Mouse (Mus musculus) thymus, adult 2 months (tissue): ENCODE data around the gene Wnt11. TPM values are rescaled to one million over a fixed set of nuclear protein-coding genes. Genes with fewer than 3 reads are reported as not detected.

ENCODE experiments used
- DNase-seq: peaks from one replicate; pipeline ENCODE4 v3.0.0; 2021
- H3K27ac ChIP-seq: fragments of 200-500 bp; 2 replicates; pipeline ENCODE4 v1.5.1; 2012; ENCODE audit warnings: low read length, control low read depth; ENCODE audit not compliant: control insufficient read depth, insufficient read depth
- H3K27me3 ChIP-seq: fragments of 200-500 bp; 2 replicates; pipeline ENCODE4 v1.6.1; 2012; ENCODE audit warnings: mild to moderate bottlenecking, low read length, moderate library complexity, mixed read lengths; ENCODE audit not compliant: control insufficient read depth, insufficient read depth
- H3K36me3 ChIP-seq: fragments of 200-500 bp; 2 replicates; pipeline ENCODE4 v1.6.1; 2012; ENCODE audit warnings: mild to moderate bottlenecking, low read length, moderate library complexity; ENCODE audit not compliant: control insufficient read depth, insufficient read depth
- H3K4me1 ChIP-seq: fragments of 200-500 bp; replicated peaks from 2 replicates; pipeline ENCODE4 v1.6.1; 2012; ENCODE audit warnings: low read length; ENCODE audit not compliant: control insufficient read depth, insufficient read depth
- H3K4me3 ChIP-seq: fragments of 200-500 bp; 2 replicates; pipeline ENCODE4 v1.5.1; 2012; ENCODE audit warnings: mild to moderate bottlenecking, low read length, control low read depth, moderate library complexity; ENCODE audit not compliant: control insufficient read depth, insufficient read depth
- CTCF ChIP-seq: fragments of 200-500 bp; IDR thresholded peaks from 2 replicates; pipeline ENCODE4 v1.5.1; 2012; ENCODE audit warnings: mild to moderate bottlenecking, control low read depth, low read length, moderate library complexity, borderline replicate concordance; ENCODE audit not compliant: control insufficient read depth, poor library complexity, insufficient read depth; ENCODE audit errors: extremely low read depth
- POLR2A ChIP-seq: fragments of 200-500 bp; IDR thresholded peaks from 2 replicates; pipeline ENCODE4 v1.6.1; 2012; ENCODE audit warnings: mild to moderate bottlenecking, low read length, control low read depth, moderate library complexity; ENCODE audit not compliant: control insufficient read depth, poor library complexity, insufficient read depth; ENCODE audit errors: extremely low read depth
- WGBS: fragments of 180-500 bp; shearing (Covaris S2); methylation state at CpG from one replicate; pipeline ENCODE4 v1.1.7; 2018; 5-methylcytosine and 5-hydroxymethylcytosine counted together
- polyA plus RNA-seq: library from polyadenylated mRNA; depleted of rRNA; stranded (reverse); fragments of >200 nt; gene quantifications from 2 replicates; pipeline ENCODE4 v1.2.3, GENCODE M21; 2012

Gene Wnt11
- polyA plus RNA-seq, 1 experiment: 9.2 TPM

DNA sequence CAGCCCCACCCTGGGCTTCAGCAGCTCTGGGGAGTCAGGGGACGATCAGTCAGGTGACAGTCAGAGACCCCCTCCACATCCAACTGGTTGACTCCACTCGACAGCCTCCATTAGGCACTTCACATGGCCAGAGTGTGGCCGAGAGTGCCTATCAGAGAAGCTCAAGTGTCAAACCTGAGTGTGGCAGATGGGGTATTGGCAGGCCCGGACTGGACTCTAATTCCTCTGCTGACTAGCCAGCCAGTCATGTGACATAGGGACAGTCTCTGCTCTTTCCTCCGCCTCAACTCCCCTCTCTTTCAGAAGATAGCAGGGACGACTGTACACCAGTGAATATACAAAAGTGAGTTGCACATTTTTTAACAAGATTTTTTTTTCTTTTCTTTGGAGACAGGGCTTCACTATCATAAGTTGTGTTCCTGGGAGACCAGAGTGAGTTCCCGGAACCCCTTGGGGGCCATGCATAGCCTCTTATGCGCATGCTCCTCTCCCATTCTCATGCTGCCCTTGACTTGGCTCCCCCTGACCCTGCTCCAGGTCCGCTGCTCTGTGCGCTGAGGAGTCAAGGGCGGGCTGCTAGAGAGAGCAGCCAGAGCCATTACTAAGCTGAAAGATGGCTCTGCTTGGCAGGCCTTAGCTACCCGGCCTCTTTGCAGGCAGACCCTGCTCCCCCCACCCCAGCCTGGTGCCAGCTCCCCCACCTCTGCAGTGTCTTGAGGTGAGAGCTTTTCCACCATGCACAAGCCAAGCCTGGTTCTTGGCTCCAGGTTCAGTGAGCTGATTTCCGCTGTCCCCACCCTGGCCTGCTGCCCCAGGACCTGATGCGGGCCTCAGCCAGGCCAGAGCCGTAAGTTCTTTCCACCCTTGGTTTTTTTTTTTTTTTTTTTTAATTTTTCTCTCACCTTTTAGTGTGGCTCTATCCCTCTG is 10.8 kb upstream of the Wnt11 start:
- no peaks in the 10 kb centered on the region for H3K36me3 ChIP-seq
- H3K4me1 ChIP-seq: no peaks in the 10 kb centered on the region
- no peaks in the 10 kb centered on the region for H3K27me3 ChIP-seq
- DNase-seq: no peak
- H3K27ac ChIP-seq: no peak overlapping the region
- TF ChIP-seq POLR2A: no peak
- 95% methylated on average over 15 of the region's 15 CpGs for WGBS
- no peak overlapping the region for H3K4me3 ChIP-seq

DNA sequence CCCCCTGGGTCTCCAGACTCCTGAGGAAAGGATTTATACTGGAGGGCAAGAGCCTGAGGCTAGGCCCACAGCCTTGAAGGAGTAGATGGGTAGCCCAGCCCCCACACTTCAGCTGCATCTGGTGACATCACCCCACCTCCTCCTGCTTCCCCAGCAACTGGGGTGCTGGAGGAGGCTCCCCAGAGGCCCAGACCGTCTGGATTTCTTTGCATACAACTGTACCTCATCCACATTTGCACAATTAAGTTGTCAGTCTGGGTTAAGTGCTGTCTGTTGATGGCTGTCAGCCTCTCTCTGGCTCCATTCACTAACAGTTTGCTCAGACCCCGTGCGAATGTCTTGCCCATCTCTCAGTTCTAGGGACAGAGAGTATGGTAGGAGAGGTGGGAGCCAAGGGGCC is 6.9 kb upstream of the Wnt11 start:
- H3K36me3 ChIP-seq: no peaks in the 10 kb centered on the region
- no peak overlapping the region for H3K4me3 ChIP-seq
- DNase-seq: no peak
- 82% methylated on average over 3 of the region's 3 CpGs for WGBS
- H3K4me1 ChIP-seq: no peaks in the 10 kb centered on the region
- no peak for TF ChIP-seq POLR2A
- no peak overlapping the region for H3K27ac ChIP-seq
- no peaks in the 10 kb centered on the region; the same call in 1 of the 2 replicates for H3K27me3 ChIP-seq

DNA sequence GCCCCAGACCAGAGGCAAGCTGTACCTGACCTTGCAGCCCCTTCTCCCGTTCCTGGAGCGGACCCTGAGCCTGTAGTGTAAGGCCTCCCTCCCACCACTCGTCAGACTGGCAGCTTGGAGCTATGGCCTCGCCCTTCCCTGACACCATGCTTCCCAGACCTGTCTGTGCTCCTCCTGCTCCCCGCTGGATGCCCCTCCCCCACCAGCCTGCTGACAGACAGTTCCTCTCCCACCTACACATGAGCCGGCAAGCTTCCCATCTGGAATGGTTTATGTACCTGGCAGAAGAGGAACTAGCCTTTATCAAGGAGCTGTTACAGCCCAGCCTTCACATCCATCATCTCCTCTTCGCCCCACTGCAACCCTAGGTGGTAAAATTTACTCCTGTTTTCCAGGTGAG is 6.0 kb upstream of the Wnt11 start:
- Histone ChIP-seq H3K36me3 (no peaks in the 10 kb centered on the region), H3K4me1 (no peaks in the 10 kb centered on the region), H3K27ac (no peak overlapping the region), H3K4me3 (no peak overlapping the region), H3K27me3 (peaks cover 3% of the 10 kb centered on the region; the same call in 1 of the 2 replicates)
- no peak for DNase-seq
- TF ChIP-seq CTCF: no peak
- TF ChIP-seq POLR2A: no peak
- 74% methylated on average over 7 of the region's 7 CpGs for WGBS

DNA sequence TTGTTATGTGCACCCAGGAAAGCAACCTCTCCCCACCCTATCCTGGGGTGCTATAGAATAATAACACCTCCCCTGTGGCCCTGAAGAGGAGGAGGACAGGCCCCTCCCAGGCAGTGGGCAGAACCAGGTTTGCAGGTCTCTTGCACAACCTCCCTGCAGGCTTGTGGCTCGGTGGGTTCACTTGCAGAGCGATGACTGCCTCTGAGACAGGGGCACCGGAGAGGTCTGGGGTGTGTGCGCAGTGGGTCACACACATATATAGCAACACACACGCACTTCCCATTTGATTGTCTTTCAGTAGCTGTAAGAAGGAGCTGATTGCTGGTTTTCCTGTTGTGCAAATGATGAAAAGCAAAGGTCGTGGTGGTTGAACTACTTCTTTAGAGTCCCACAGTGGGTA is 3.6 kb upstream of the Wnt11 start:
- no peak for TF ChIP-seq CTCF
- TF ChIP-seq POLR2A: no peak
- DNase-seq: no peak
- 50% methylated on average over 6 of the region's 6 CpGs for WGBS

DNA sequence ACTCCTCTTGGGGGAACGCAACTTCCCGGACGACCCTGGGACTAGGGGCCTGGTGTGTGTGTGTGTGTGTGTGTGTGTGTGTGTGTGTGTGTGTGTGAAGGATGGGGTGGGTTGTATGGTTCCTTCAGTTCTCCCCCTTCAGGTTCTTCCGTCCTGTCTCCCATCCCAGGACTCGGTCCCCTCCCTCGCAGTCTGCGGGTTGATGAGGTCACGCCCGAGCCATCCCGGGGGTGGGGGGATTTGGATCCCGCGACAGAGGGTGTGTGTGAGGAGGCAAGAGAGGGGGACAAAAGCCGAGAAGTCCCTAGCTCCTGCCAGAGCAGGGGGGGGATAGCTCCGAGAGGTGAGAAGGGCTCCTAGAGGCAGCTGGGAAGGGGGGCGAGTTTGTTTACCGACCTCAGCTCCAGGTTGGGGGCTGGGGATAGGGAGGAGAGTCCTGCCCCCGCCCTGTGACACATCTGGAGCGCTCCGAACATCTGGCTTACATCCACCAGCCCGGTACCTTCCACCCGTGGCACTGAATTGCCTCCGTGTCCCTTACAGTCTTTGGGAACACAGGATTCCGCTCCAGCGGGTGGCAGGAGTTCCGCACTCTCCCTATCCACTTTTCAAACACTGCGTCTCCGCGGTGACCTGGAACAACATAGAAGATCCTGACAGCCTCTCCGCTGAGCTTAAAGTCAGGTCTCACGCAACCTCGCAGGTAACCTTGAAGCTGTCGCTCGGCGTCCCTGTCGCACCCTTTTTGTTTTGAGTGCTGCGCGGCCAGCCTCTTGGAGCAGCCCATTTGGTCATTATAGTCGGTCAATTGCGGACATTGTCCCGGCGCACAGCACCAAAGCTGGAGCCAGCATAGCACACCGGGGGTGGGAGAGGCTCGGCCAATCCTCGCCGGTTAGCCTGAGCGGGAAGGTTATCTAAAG is 868 bp downstream of the Wnt11 start:
- no peak for DNase-seq
- Histone ChIP-seq H3K27me3 (peaks cover 42% of the 10 kb centered on the region), H3K27ac (no peak overlapping the region), H3K4me1 (peaks cover 19% of the 10 kb centered on the region; the same call in 1 of the 2 replicates), H3K36me3 (no peaks in the 10 kb centered on the region), H3K4me3 (peak overlapping the region; percentile 7; the same call in 1 of the 2 replicates)
- TF ChIP-seq POLR2A (no peak), CTCF (no peak)
- WGBS: 4% methylated on average over 46 of the region's 46 CpGs

More for the DNA sequence above, 3.6 kb upstream of the Wnt11 start:
- no peaks in the 10 kb centered on the region for H3K36me3 ChIP-seq
- H3K27ac ChIP-seq: no peak overlapping the region
- no peak overlapping the region for H3K4me3 ChIP-seq
- peaks cover 12% of the 10 kb centered on the region; the same call in 1 of the 2 replicates for H3K4me1 ChIP-seq
- peaks cover 21% of the 10 kb centered on the region; the same call in 1 of the 2 replicates for H3K27me3 ChIP-seq

DNA sequence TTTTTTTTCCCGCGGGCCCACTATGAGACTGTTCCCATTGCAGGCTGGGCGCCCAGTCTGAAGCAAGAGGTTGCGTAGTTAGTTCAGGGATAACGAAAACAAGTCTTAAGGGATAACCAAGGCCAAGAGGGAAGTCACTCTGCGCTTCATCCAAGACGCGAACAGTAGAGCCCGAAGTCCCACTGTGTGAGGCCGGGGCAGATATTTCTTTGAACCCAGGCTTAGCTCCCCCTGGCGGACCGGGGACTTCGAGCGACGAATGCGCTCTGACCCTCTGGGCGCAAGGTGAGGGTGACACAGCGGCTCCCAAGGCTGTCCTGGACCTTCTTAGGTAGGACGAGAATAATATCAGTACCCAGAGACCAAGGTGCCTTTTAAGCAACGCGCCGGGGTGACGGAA is 1.7 kb downstream of the Wnt11 start:
- TF ChIP-seq POLR2A (no peak), CTCF (peak; percentile 70; the same call in 1 of the 2 replicates)
- WGBS: 3% methylated on average over 23 of the region's 23 CpGs
- Histone ChIP-seq H3K4me1 (peaks cover 19% of the 10 kb centered on the region; the same call in 1 of the 2 replicates), H3K27me3 (peaks cover 42% of the 10 kb centered on the region), H3K27ac (no peak overlapping the region), H3K36me3 (no peaks in the 10 kb centered on the region), H3K4me3 (no peak overlapping the region)
- DNase-seq: peak; percentile 73
